Mouse (Mus musculus) embryo, embryonic 10 days (tissue): ENCODE results near the gene Slc39a3.
A peak's percentile ranks its signal among the peaks of the same experiment; 100 is the strongest.
"Not testable (repeated sequence)": the region's sequence is repeated elsewhere in the genome, so short reads cannot be mapped to it uniquely, and the experiment has no call there.

Experiments
- DNase-seq: peaks from one replicate; pipeline ENCODE4 v3.0.0-alpha.2; 2015; ENCODE audit warnings: low spot score

Gene Slc39a3

GRCm38 (mm10) chr10:81045246-81045645, 8.0 kb upstream of the Slc39a3 start:
- DNase-seq, result not testable (repeated sequence)

DNA sequence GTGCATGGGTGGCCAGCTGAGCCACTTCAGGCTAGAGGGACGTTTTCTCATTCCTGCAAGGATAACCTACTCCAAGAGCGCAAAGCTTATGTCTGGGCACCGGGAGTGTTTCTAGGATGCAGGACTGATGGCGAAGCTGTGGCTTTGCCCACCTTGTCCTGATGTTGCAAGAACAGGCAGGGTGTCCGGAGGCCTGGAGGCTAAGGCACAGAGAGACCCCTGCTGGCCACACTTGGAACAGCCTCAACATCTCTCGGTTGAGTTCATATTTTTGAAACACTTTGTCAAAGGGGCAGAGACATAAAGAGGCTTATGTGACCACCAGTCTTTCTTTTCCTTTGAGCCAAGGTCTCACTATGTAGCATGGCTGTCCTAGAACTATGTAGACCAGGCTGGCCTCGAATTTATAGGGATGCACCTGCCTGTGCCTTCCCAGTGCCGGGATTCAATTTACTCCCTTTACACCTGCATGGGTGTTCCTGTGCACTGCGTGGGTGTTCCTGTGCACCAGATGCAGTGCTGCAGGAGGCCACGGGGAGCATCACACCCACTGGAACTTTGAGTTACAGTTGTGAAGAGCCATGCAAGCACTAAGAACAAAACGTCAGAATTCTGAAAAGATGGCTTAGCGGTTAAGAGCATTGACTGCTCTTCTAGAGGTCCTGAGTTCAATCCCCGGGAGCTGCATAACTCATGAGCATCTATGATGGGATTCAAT, 4.4 kb upstream of the Slc39a3 start:
- peak; percentile 80 for DNase-seq

DNA sequence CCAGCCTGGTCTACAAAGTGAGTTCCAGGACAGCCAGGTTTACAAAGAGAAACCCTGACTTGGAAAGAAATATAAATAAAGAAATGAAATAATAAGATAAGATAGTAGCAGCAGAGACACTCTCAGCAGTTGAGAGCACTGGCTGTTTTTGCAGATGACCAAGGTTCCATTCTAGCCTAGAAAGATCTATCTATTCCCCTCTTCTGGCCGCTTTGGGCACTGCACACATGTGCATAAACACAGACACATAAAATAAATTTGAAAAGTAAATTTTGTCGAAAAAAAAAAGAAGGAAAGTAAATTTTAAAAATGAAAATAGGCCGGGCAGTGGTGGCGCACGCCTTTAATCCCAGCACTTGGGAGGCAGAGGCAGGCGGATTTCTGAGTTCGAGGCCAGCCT, 975 bp downstream of the Slc39a3 start:
- DNase-seq, result no peak

- no peak for DNase-seq
Measured at GRCm38 (mm10) chr10:81033586-81033985, 3.6 kb downstream of the Slc39a3 start.

GRCm38 (mm10) chr10:81029031-81029430, 8.2 kb downstream of the Slc39a3 start:
- DNase-seq, result no peak

- DNase-seq, result no peak
Measured at GRCm38 (mm10) chr10:81028219-81028618, 9.0 kb downstream of the Slc39a3 start.

GRCm38 (mm10) chr10:81027331-81027730, 9.9 kb downstream of the Slc39a3 start:
- no peak for DNase-seq

DNA sequence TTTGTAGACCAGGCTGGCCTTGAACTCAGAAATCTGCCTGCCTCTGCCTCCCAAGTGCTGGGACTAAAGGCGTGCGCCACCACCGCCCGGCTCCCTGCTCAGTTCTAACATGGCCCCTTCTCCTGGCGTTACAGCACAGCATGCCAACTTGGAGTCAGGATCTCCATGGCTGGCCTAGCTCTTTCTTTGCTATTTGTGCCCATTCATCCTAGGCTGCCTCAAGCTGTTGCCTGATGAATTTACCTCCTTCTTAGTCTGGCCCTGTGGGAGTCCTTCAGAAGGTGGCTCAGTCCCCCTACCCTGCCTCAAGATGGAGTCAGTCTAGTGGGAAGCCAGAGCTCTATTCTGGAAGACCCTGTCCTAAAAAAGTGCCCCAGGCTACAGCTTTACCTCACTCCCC, 10.4 kb downstream of the Slc39a3 start:
- no peak for DNase-seq

DNA sequence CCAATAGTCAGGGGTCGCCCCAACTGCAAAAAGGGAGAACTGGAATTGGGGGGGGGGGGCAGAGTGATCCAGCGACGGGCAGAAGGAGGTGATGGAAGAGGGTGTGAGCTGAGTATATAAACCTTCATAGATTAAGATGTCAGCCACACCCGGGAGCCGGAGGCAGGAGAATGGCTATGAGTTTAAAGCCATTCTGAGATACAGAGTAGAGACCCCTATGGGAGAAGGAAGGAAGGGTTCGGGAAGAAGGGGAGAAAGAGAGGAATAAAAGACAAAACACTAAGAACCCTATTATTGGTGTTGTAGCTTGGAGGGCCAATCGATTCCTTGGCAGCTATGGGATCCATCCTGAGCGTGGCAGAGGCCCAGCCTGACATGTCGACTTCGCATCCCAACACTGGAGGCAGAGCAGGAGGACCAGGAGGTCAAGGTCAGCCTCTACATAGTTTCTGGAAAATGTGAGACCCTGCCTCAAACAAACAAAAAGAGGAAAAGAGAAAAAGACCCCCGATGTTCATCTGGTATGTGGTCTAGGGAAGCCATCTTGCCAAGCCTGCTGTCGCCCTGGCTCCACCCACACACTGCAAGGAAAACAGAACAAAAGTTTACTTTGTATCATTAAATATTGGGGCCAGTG, 11.5 kb downstream of the Slc39a3 start, which contains the start of gene Diras1:
Diras1 (minus strand) TSS at position 24 of the 637 bp plus-strand sequence.
- no peak for DNase-seq

- no peak for DNase-seq
Measured at GRCm38 (mm10) chr10:81025047-81025621, 12.1 kb downstream of the Slc39a3 start.

- no peak for DNase-seq
Measured at GRCm38 (mm10) chr10:81024346-81024937, 12.8 kb downstream of the Slc39a3 start.

GRCm38 (mm10) chr10:81022744-81023143, 14.5 kb downstream of the Slc39a3 start:
- DNase-seq, result no peak

DNA sequence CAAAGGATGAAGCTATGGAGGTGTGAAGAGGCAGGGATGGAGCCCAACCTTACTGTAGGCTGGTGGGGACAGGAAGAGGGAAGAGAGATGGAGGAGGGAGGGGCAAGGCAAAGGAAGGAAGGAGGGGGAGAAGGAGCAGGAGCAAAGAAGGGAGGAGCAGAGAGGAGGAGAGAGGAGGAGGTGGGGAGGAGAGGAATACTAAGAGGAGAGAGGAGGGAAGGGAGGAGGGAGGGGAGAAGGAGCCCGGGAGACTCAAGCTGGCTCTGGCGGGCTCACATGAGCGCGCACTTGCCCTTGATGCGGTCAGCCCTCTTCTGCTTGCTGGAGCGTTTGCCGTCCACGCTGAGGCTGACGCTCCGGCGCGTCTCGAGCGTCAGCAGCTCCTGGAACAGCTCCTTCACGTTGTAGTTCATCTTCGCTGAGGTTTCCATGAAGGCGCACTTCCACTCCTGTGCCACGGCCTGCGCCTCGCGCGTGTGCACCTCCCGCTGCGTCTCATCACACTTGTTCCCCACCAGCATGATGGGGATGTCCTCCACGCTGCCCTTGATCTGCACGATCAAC, 15.6 kb downstream of the Slc39a3 start:
- DNase-seq, result no peak

GRCm38 (mm10) chr10:81020207-81020606, 17.0 kb downstream of the Slc39a3 start:
- no peak for DNase-seq

- no peak for DNase-seq
Measured at GRCm38 (mm10) chr10:81019687-81020086, 17.5 kb downstream of the Slc39a3 start.

- peak; percentile 58 for DNase-seq
Measured at GRCm38 (mm10) chr10:81018326-81018725, 18.9 kb downstream of the Slc39a3 start.

- DNase-seq, result peak; percentile 48
Measured at GRCm38 (mm10) chr10:81016645-81017044, 20.6 kb downstream of the Slc39a3 start.

DNA sequence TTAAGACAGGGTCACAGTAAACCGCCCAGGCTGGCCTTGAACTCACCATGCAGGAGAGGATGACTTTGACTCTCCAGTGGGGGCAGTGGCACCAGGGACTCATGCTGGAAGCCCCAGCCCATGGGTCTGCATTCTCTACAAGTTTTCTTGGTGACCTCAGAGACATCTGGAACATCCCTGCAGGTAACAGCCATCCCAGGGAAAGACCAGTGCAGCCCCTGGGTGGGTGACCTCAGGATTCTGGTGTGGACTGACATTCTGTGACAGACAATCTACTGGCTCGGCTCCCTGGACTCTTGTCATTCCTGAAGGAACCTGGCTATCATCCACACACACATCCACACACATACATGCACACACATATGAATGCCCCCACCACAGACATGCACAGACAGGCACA, 21.6 kb downstream of the Slc39a3 start:
- DNase-seq, result no peak

DNA sequence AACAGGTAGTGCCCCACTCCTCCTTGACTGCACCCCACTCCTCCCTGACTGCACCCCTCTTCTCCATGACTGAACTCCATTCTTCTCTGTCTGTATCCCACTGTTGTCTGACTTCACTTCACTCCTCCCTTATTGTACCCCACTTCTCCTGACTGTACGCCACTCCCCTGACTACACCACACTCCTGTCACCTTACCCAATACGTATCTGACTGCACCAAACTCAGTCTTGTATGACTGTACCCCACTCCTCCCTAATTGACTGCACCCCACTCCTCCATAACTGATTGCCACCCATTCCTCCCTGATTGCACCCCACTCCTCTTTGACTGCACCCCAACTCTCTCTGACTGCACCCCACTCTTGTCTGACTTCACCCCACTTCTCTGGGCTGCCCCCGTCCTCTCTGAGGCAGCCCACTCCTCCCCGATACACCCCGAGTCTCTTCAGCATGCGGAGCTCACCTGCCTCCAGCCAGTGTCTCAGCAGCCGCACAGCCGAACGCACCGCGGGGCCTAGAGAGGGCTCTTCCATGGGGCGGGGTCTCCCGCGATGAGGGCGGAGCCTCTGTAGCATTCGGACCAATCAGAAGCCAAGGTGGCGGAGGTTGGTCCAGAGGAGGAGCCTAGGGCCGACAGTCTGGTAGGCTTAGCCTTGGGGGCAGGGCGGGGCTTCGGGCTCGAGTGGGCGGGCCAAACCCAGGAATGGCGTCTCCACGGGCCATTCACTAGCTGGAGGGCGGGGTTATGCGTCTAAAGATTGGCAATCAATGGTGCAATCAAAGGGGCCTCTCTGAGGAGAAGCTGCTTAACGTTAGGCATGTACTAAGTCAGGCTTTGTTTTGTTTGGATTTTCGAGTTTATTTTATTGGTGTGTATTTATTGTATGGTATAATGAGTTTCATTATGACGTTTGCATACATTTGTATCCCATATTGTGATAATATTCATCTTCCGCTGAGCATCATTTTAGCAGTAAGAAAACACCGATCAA, 22.5 kb downstream of the Slc39a3 start, which contains the start of gene Gng7:
Gng7 (minus strand) TSS at position 553 of the 992 bp plus-strand sequence.
- DNase-seq, result peak; percentile 97

GRCm38 (mm10) chr10:81010851-81011250, 26.4 kb downstream of the Slc39a3 start:
- no peak for DNase-seq

DNA sequence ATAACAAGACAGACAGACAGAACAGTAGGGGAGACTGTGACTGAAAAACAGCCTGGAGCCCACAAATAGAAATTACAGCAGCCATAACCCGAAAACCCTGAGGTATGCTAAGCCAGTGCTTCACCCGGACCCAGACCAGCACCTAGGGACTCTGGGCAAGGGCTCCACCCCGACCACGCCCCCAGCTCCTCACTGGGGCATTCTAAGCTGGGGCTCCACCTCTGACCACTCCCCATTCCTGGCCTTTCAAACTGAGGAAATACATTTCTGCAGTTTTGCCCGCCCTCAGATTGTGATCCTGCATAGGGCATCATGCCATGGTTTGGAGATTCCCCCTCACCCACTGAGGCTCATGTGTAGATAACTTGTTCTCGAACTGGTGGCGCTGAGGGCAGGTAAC, 30.0 kb downstream of the Slc39a3 start:
- DNase-seq, result no peak
